Mouse (Mus musculus) lung, embryonic 16.5 days (tissue): Measurements from ENCODE around the gene Rpl9-ps1. TPM values are rescaled to one million over a fixed set of nuclear protein-coding genes. Genes with fewer than 3 reads are reported as not detected.

Source experiments
- ATAC-seq: fragments of 200-750 bp; cut with Nextera tagmentation; 2 replicates; pipeline ENCODE4 v1.8.0; 2017; ENCODE audit warnings: low read depth, mild to moderate bottlenecking, moderate library complexity
- H3K27ac ChIP-seq: fragments of 300-500 bp; sonication (generic); 2 replicates; pipeline ENCODE4 v1.5.1; 2014; ENCODE audit warnings: mild to moderate bottlenecking, control low read depth, low read length
- H3K27me3 ChIP-seq: fragments of 300-500 bp; sonication (generic); 2 replicates; pipeline ENCODE4 v1.6.1; 2014; ENCODE audit warnings: low read depth, low read length, mixed read lengths; ENCODE audit not compliant: control insufficient read depth, insufficient read depth
- H3K36me3 ChIP-seq: fragments of 300-500 bp; sonication (generic); 2 replicates; pipeline ENCODE4 v1.6.1; 2014; ENCODE audit warnings: low read length; ENCODE audit not compliant: control insufficient read depth, insufficient read depth
- H3K4me1 ChIP-seq: fragments of 300-500 bp; sonication (generic); replicated peaks from 2 replicates; pipeline ENCODE4 v1.6.1; 2014; ENCODE audit warnings: low read length, mixed read lengths; ENCODE audit not compliant: control insufficient read depth, insufficient read depth
- H3K4me2 ChIP-seq: fragments of 300-500 bp; sonication (generic); 2 replicates; pipeline ENCODE4 v1.6.1; 2014; ENCODE audit warnings: low read depth, low read length, control low read depth
- H3K4me3 ChIP-seq: fragments of 300-500 bp; sonication (generic); 2 replicates; pipeline ENCODE4 v1.5.1; 2014; ENCODE audit warnings: mild to moderate bottlenecking, low read length, control low read depth
- H3K9ac ChIP-seq: fragments of 300-500 bp; sonication (generic); 2 replicates; pipeline ENCODE4 v1.6.1; 2014; ENCODE audit warnings: low read length, control low read depth
- H3K9me3 ChIP-seq: fragments of 300-500 bp; sonication (generic); 2 replicates; pipeline ENCODE4 v1.6.1; 2016; ENCODE audit warnings: low read length; ENCODE audit not compliant: control insufficient read depth
- WGBS: fragments of 180-500 bp; shearing (Covaris S2); extraction: QIAGEN DNeasy Blood & Tissue Kit; methylation state at CpG from one replicate; pipeline ENCODE4 v1.1.7; 2014; 5-methylcytosine and 5-hydroxymethylcytosine counted together
- polyA plus RNA-seq: library from polyadenylated mRNA; unstranded; fragments of >200 nt; fragmentation: Nextera tagmentation; extraction: Ambion mirVana; gene quantifications from 2 replicates; pipeline ENCODE4 v1.2.1, GENCODE M21; 2015

Rpl9-ps1 gene
- polyA plus RNA-seq, 1 experiment from 2014 or later: not detected

DNA sequence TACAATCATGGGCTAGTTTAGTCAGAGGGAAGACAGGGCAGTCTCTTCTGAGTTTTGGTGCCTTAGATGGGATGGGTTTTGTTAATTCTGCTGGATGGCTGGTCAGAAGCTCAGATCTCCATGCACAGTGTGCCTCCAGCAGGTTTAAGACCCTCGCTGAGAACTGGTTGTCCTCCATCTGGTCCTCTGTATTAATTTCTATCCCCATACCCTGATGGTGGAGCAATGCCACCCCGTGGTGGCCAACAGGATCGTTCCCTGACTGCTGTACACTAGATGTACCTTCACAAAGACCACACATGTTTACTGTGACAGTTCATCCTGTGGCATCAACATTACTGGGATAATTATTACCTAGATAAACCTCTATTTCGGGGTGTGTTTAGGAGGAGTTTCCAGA lies 12.7 kb downstream of the Rpl9-ps1 start:
- Histone ChIP-seq H3K36me3 (no peaks in the 10 kb centered on the region), H3K27ac (no peak overlapping the region), H3K4me3 (no peak overlapping the region), H3K9ac (no peak overlapping the region), H3K27me3 (no peaks in the 10 kb centered on the region), H3K9me3 (no peaks in the 10 kb centered on the region), H3K4me2 (no peak overlapping the region), H3K4me1 (no peaks in the 10 kb centered on the region)
- WGBS: 53% methylated on average over 4 of the region's 4 CpGs
- no peak for ATAC-seq

DNA sequence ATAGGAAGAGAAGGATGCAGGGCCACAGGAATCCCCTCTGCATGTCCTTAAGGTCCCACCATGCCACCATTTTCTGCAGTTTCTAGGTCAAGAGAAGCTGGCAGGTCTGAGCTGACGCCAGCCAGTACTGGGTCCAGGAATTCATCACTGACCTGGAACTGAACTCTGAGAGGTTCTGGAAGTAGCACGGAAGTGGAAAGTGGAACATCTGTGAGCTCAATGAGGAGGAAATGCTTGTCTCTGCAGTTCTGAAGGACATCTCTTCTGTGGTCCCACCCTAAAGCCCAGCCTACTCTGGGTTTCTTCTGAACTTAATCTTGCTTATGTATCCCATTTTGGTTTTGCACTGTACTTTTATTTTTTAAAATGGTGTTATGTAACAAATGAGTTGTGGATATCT lies 14.4 kb downstream of the Rpl9-ps1 start:
- Histone ChIP-seq H3K4me3 (no peak overlapping the region), H3K27me3 (no peaks in the 10 kb centered on the region), H3K9ac (no peak overlapping the region), H3K27ac (no peak overlapping the region), H3K4me1 (no peaks in the 10 kb centered on the region), H3K4me2 (no peak overlapping the region), H3K36me3 (no peaks in the 10 kb centered on the region), H3K9me3 (no peaks in the 10 kb centered on the region)
- ATAC-seq: no peak
- 47% methylated on average over 2 of the region's 2 CpGs for WGBS

DNA sequence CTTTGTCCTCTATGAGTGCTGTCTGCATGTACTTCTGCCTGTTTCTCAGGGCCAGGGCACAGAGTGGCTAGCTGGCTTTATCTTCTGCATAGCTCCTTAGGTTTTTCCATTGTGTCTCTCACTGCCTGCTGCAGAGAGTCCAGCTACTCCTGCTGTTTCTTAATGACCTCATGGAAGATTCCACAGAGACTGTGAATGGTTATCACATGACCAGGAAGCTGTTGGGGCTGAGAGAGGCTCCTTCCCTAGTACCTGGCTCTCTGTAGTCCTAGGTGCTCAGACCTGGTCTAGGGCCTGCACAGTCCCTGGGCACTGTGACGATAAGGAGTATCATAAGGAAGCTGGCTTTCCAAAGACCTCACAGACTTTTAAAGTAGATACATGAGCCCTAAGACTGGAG lies 14.8 kb downstream of the Rpl9-ps1 start:
- WGBS: 85% methylated on average over 1 of the region's 1 CpGs
- Histone ChIP-seq H3K27ac (no peak overlapping the region), H3K4me1 (no peaks in the 10 kb centered on the region), H3K27me3 (no peaks in the 10 kb centered on the region), H3K9ac (no peak overlapping the region), H3K9me3 (no peaks in the 10 kb centered on the region), H3K4me2 (no peak overlapping the region), H3K36me3 (no peaks in the 10 kb centered on the region), H3K4me3 (no peak overlapping the region)
- ATAC-seq: no peak

DNA sequence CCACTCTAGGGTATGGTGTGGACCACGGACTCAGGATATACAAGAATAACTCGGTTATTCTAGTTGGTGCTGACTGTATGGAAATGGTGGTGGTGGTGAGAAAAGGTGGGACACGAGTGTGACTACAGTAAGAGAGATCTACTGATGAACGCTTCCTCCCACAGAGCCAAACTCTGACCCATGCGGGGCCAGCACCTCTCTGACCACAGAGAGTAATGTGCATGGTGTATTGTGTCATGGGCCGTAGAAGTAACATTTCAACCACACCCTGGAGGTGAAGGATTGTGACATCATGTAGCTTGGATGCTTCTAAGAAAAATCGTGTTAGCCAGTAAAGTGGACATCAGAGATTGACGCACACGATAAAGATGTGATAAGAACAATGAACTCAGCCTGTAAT lies 16.6 kb downstream of the Rpl9-ps1 start:
- Histone ChIP-seq H3K9ac (no peak overlapping the region), H3K4me1 (no peaks in the 10 kb centered on the region), H3K4me2 (no peak overlapping the region), H3K27me3 (no peaks in the 10 kb centered on the region), H3K27ac (no peak overlapping the region), H3K4me3 (no peak overlapping the region), H3K36me3 (no peaks in the 10 kb centered on the region), H3K9me3 (no peaks in the 10 kb centered on the region)
- ATAC-seq: no peak
- 80% methylated on average over 9 of the region's 9 CpGs for WGBS

DNA sequence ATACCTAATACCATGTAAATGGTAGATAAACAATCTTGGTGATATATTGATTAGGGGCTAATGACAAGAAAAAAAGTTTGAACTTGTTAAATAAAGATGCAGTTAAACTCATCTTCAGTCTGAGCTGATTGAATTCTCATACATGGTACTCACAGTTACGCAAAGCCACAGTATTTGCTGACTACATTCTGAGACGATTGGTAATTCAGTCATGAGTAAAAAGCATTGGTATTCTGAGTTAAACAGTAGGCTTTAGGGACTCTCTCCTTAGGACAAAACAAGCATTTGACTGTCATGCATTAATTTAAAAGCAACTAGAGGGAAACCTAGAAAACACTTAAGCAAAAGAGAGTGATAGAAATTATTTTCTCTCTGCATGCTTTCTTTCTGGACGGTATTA lies 21.8 kb downstream of the Rpl9-ps1 start:
- 79% methylated on average over 3 of the region's 3 CpGs for WGBS
- ATAC-seq: no peak
- no peak overlapping the region for H3K4me2 ChIP-seq
- H3K9ac ChIP-seq: no peak overlapping the region
- no peaks in the 10 kb centered on the region for H3K9me3 ChIP-seq
- H3K36me3 ChIP-seq: no peaks in the 10 kb centered on the region
- H3K4me1 ChIP-seq: no peaks in the 10 kb centered on the region
- no peak overlapping the region for H3K27ac ChIP-seq
- no peak overlapping the region for H3K4me3 ChIP-seq
- no peaks in the 10 kb centered on the region for H3K27me3 ChIP-seq

DNA sequence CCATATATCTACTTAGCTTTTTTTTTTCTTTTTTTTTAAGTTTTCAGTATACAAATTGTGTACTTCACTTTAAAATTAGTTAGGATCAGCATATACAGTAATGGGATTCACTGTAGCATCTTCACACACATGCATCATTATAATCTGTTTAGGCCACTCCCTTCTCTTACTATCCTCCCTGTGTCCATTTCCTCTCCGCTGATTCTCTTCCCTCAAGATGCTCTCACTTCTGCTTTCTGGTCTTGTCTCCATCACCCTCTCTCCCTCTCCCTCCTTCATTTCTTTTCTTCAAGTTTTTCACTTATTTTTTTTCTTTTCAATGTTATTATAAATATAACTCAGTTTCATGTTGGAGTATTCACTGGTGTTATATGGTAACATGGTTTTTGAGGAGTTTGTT lies 26.4 kb downstream of the Rpl9-ps1 start:
- WGBS: 91% methylated on average over 1 of the region's 1 CpGs
- Histone ChIP-seq H3K4me1 (no peaks in the 10 kb centered on the region), H3K27ac (no peak overlapping the region), H3K27me3 (no peaks in the 10 kb centered on the region), H3K4me3 (no peak overlapping the region), H3K36me3 (no peaks in the 10 kb centered on the region), H3K4me2 (no peak overlapping the region), H3K9ac (no peak overlapping the region), H3K9me3 (no peaks in the 10 kb centered on the region)
- no peak for ATAC-seq

DNA sequence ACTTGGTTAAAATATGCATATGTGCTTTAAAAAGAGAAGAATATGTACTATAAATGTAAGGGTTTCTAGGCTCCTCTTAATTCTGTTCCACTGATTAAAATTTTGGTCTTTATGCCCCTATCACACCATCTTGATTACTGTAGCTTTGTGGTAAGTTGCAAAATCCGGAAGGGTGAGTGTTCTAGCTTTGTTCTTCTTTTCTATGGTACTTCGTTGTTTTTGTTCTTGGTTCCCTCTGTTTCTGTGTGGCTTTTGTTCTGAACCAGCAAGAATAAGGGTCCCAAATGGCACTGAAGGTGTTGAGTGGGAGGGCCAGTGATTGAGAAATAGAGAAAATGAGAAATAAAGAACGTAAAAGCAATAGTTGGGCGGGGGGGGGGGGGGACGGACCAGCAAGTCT lies 27.2 kb downstream of the Rpl9-ps1 start:
- H3K4me3 ChIP-seq: no peak overlapping the region
- no peaks in the 10 kb centered on the region for H3K27me3 ChIP-seq
- H3K9me3 ChIP-seq: no peaks in the 10 kb centered on the region
- 63% methylated on average over 5 of the region's 5 CpGs for WGBS
- H3K36me3 ChIP-seq: no peaks in the 10 kb centered on the region
- no peak overlapping the region for H3K27ac ChIP-seq
- no peak overlapping the region for H3K9ac ChIP-seq
- no peak for ATAC-seq
- no peaks in the 10 kb centered on the region for H3K4me1 ChIP-seq
- no peak overlapping the region for H3K4me2 ChIP-seq

DNA sequence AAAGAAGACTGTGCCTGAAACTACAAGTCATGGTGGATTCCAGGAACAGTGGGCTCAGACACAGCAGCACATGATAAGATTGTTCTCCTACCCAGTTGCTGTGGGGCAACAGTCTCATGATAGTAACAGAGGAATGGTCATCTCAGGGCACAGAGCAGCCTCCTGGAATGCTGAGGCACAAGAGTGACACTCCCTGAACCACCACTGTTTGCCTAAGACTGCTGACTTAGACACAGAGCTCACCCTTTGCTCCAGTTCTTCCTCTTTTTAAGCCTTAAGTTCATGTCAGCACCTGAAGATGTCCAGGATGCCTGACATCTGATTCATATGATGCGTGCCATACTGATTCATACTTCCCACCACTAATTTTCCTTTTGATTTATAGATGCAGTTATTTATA lies 28.8 kb downstream of the Rpl9-ps1 start:
- Histone ChIP-seq H3K27ac (no peak overlapping the region), H3K9me3 (no peaks in the 10 kb centered on the region), H3K4me2 (no peak overlapping the region), H3K9ac (no peak overlapping the region), H3K36me3 (no peaks in the 10 kb centered on the region), H3K4me3 (no peak overlapping the region), H3K27me3 (no peaks in the 10 kb centered on the region), H3K4me1 (no peaks in the 10 kb centered on the region)
- no peak for ATAC-seq
- 85% methylated on average over 1 of the region's 1 CpGs for WGBS

DNA sequence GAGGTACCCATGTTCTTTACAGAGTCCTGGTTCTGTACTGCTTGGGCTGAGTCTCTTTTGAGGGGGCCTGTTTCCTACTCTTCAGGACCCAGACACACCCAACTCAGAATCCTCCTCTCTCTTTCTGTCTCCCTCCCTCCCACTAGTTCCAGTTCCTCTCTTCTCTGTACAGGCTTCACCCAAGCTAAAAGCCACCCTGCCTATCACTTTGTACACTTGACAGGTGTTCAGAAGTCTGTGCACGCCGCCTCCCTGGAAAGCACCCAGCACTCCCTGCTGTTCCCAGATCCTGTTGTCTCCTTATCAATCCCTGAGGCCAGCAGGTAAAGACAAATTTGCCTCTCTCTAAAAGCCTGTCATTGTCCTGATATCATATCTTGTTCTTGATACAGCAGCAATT lies 34.5 kb downstream of the Rpl9-ps1 start:
- Histone ChIP-seq H3K27me3 (no peaks in the 10 kb centered on the region), H3K4me1 (no peaks in the 10 kb centered on the region), H3K9me3 (no peaks in the 10 kb centered on the region), H3K9ac (no peak overlapping the region), H3K4me3 (no peak overlapping the region), H3K4me2 (no peak overlapping the region), H3K27ac (no peak overlapping the region), H3K36me3 (no peaks in the 10 kb centered on the region)
- no peak for ATAC-seq
- WGBS: 57% methylated on average over 2 of the region's 2 CpGs

DNA sequence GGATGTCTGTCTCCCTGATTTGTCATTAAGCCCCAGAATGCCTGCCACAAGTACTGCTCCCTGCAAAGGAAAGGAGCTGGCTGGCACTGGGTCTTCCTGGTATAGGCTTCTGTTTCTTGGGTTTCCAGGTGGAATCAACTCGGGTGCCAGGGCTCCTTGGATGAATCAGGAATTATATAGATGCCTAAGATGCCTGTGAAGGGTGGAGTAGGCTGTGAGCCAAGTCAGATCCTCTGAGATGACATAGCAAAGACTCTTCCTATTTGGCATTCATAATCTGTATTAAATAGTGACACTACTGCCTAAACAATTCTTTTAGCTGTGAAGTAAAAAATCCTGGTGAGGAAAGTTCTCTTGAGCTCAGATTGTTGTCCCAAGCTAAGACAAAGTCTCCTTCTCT lies 39.0 kb downstream of the Rpl9-ps1 start:
- no peak for ATAC-seq
- 29% methylated on average over 1 of the region's 1 CpGs for WGBS
- Histone ChIP-seq H3K27me3 (no peaks in the 10 kb centered on the region), H3K9ac (no peak overlapping the region), H3K36me3 (no peaks in the 10 kb centered on the region), H3K4me3 (no peak overlapping the region), H3K4me2 (no peak overlapping the region), H3K27ac (no peak overlapping the region), H3K9me3 (no peaks in the 10 kb centered on the region), H3K4me1 (no peaks in the 10 kb centered on the region)
